Mouse (Mus musculus): ENCODE data around the gene Cars. TPM values are rescaled to one million over a fixed set of nuclear protein-coding genes. Genes with fewer than 3 reads are reported as not detected.
A peak's percentile ranks its signal among the peaks of the same experiment; 100 is the strongest.

Gene Cars
- total and polyA plus RNA-seq, 2 experiments from 2014 or later: 44.5 to 76.2 TPM

DNA sequence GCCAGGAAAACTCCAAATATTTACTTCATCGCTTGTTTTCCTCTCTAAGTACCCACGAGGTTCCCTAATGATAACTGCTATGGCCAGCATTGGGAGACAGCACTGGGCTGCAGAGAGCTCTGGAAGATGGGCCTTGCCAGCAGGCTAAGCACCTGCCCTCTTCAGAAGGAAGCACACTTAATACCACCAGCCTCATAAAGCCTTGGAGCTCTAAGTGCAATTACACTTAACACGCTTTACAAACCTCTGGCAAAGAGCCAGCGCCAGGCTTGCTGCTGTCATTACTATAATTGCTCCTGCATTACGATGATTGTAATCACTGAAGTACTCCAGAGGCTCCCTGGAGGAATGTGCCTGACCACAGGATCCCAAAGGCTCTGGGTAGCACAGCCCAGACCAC, 5.0 kb downstream of the Cars start:
- Histone ChIP-seq H3K27ac (ENCODE audit: low read depth, low read length) (no peak overlapping the region), H3K9ac (replicated peaks; ENCODE audit: low read length, poor library complexity, severe bottlenecking) (no peak overlapping the region), H3K27me3 (ENCODE audit: insufficient read depth, low read length) (no peaks in the 10 kb centered on the region), H3K4me1 (ENCODE audit: insufficient read depth, low read length) (peaks cover 7% of the 10 kb centered on the region; the same call in 1 of the 2 replicates), H3K36me3 (ENCODE audit: insufficient read depth, low read length) (peaks cover 23% of the 10 kb centered on the region), H3K4me2 (ENCODE audit: low read depth, low read length, poor library complexity, severe bottlenecking) (no peak overlapping the region), H3K9me3 (ENCODE audit: low read length) (no peaks in the 10 kb centered on the region), H3K4me3 (ENCODE audit: low read depth, low read length) (no peak overlapping the region)
- TF ChIP-seq CTCF (IDR thresholded peaks at IDR 0.05): no peak
- ATAC-seq (ENCODE audit: low FRiP score) (no peak), DNase-seq (ENCODE audit: low spot score) (peak; percentile 63)
- 80% methylated on average over 5 of the region's 5 CpGs for WGBS

DNA sequence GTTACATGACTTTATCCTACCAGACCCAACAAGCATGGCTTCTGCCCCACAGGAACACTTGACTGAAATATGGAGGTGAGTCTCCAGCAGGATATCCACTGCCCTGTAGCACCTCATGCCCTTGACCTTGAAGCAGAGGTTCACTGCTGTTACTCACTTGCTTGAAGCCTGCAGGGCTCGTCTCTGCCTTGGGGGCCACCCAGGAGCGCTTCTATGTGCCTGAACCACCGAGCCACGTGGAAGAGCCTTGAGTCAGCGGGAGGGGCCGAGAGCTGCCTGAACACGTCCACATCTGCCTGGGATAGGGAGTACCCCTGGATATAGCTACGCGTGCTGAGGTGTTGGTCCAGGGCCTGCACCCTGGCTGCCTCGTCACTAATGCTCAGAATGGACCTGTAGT, 7.6 kb downstream of the Cars start:
- DNase-seq (ENCODE audit: low spot score) (no peak), ATAC-seq (ENCODE audit: low FRiP score) (no peak)
- H3K27ac ChIP-seq (ENCODE audit: low read depth, low read length): no peak overlapping the region
- no peak overlapping the region for H3K4me3 ChIP-seq (ENCODE audit: low read depth, low read length)
- no peaks in the 10 kb centered on the region for H3K9me3 ChIP-seq (ENCODE audit: low read length)
- no peak overlapping the region for H3K9ac ChIP-seq (replicated peaks; ENCODE audit: low read length, poor library complexity, severe bottlenecking)
- H3K4me2 ChIP-seq (ENCODE audit: low read depth, low read length, poor library complexity, severe bottlenecking): no peak overlapping the region
- H3K36me3 ChIP-seq (ENCODE audit: insufficient read depth, low read length): peaks cover 41% of the 10 kb centered on the region
- WGBS: 94% methylated on average over 10 of the region's 10 CpGs
- no peaks in the 10 kb centered on the region for H3K4me1 ChIP-seq (ENCODE audit: insufficient read depth, low read length)
- H3K27me3 ChIP-seq (ENCODE audit: insufficient read depth, low read length): no peaks in the 10 kb centered on the region
- no peak for TF ChIP-seq CTCF (IDR thresholded peaks at IDR 0.05)

DNA sequence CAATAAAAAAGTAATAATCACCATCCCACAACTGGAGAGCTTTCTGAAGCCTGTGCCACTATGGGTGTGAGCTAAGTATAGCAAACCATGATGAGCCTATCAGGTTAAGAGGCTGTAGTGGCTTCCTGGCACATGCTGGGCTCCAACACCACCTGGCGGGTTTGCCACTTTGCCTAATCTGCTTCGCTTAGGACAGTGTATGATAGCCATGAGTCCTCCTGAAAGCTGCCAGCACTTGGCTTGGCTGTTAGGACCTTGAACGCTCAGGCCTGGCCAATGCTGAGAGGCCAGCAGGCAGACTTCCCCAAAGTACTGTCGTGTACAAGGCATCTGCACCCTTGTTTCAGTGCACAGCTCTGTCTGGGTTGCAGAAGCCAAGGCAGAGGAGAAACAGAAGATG, 11.9 kb downstream of the Cars start:
- Histone ChIP-seq H3K36me3 (ENCODE audit: insufficient read depth, low read length) (peaks cover 71% of the 10 kb centered on the region), H3K4me3 (ENCODE audit: low read depth, low read length) (no peak overlapping the region), H3K9ac (replicated peaks; ENCODE audit: low read length, poor library complexity, severe bottlenecking) (no peak overlapping the region), H3K27ac (ENCODE audit: low read depth, low read length) (no peak overlapping the region), H3K27me3 (ENCODE audit: insufficient read depth, low read length) (no peaks in the 10 kb centered on the region), H3K9me3 (ENCODE audit: low read length) (no peaks in the 10 kb centered on the region), H3K4me1 (ENCODE audit: insufficient read depth, low read length) (no peaks in the 10 kb centered on the region), H3K4me2 (ENCODE audit: low read depth, low read length, poor library complexity, severe bottlenecking) (no peak overlapping the region)
- no peak for TF ChIP-seq CTCF (IDR thresholded peaks at IDR 0.05)
- WGBS: 91% methylated on average over 4 of the region's 4 CpGs
- DNase-seq (ENCODE audit: low spot score) (no peak), ATAC-seq (ENCODE audit: low FRiP score) (no peak)

DNA sequence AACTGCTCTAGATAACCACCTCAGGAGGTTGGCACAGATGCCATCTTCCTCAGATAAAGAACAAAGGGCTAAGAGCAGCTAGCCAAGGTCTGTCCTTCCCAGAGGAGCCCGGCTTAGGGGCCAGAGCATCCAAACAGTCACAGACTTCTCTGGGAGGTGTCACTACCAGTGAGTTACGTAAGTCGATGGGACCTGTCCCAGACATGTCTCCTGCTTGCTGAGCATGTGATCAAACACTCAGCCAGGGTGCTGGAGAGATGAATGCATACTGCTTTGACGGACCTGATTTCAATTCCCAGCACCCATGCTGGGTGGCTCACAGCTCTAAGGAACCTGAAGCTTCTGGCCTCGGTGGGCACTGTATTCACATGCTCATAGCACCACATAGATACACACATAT, 12.3 kb downstream of the Cars start:
- ATAC-seq (ENCODE audit: low FRiP score) (no peak), DNase-seq (ENCODE audit: low spot score) (no peak)
- Histone ChIP-seq H3K4me2 (ENCODE audit: low read depth, low read length, poor library complexity, severe bottlenecking) (no peak overlapping the region), H3K4me3 (ENCODE audit: low read depth, low read length) (no peak overlapping the region), H3K27me3 (ENCODE audit: insufficient read depth, low read length) (no peaks in the 10 kb centered on the region), H3K27ac (ENCODE audit: low read depth, low read length) (no peak overlapping the region), H3K4me1 (ENCODE audit: insufficient read depth, low read length) (no peaks in the 10 kb centered on the region), H3K9me3 (ENCODE audit: low read length) (no peaks in the 10 kb centered on the region), H3K36me3 (ENCODE audit: insufficient read depth, low read length) (peaks cover 75% of the 10 kb centered on the region), H3K9ac (replicated peaks; ENCODE audit: low read length, poor library complexity, severe bottlenecking) (no peak overlapping the region)
- 88% methylated on average over 5 of the region's 5 CpGs for WGBS
- TF ChIP-seq CTCF (IDR thresholded peaks at IDR 0.05): no peak

DNA sequence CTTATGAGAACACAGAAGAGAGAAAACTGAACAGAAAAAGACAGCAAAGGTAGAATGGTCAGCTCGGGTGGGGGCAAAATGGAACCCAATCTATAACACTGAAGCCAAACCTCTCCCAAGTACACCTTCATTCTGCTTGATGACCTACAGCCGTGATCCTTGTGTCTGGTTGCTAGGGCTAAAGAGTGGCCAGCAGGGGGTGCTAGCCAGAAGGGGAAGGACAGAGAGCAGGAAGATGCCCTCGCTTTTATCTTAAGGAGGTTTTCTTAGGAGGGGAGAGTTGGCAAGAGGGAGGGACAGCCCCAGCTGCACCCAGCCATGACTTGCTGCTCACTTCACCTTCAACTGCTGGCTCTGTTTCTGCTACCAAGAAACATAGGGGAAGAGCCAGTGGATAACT, 15.9 kb downstream of the Cars start:
- Histone ChIP-seq H3K9me3 (ENCODE audit: low read length) (no peaks in the 10 kb centered on the region), H3K27me3 (ENCODE audit: insufficient read depth, low read length) (no peaks in the 10 kb centered on the region), H3K4me1 (ENCODE audit: insufficient read depth, low read length) (no peaks in the 10 kb centered on the region), H3K27ac (ENCODE audit: low read depth, low read length) (no peak overlapping the region), H3K9ac (replicated peaks; ENCODE audit: low read length, poor library complexity, severe bottlenecking) (no peak overlapping the region), H3K4me3 (ENCODE audit: low read depth, low read length) (no peak overlapping the region), H3K4me2 (ENCODE audit: low read depth, low read length, poor library complexity, severe bottlenecking) (no peak overlapping the region), H3K36me3 (ENCODE audit: insufficient read depth, low read length) (peaks cover 81% of the 10 kb centered on the region)
- peak; percentile 51 for DNase-seq (ENCODE audit: low spot score)
- TF ChIP-seq CTCF (IDR thresholded peaks at IDR 0.05): peak; percentile 82
- no peak for ATAC-seq (ENCODE audit: low FRiP score)
- WGBS: 31% methylated on average over 3 of the region's 3 CpGs

DNA sequence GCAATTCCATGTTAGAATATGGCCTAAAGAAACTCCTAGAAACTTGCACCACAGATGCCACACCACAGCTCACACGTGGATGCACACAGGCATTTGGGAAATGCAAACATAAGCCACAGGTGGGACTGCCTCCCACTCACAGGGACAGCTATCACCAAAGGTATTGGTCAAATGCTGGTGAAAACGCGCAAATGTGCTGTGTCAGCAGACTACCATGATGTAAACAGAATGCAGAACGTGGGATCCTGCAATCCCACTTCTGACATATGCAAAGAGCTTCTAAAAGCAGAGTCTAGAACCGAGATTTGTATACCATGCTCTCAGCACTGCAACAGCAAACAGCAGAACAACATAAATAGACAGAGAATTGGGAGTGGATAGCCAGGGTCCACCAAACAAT, 16.9 kb downstream of the Cars start:
- peaks cover 77% of the 10 kb centered on the region for H3K36me3 ChIP-seq (ENCODE audit: insufficient read depth, low read length)
- TF ChIP-seq CTCF (IDR thresholded peaks at IDR 0.05): no peak
- WGBS: 95% methylated on average over 5 of the region's 5 CpGs
- no peaks in the 10 kb centered on the region for H3K27me3 ChIP-seq (ENCODE audit: insufficient read depth, low read length)
- H3K4me1 ChIP-seq (ENCODE audit: insufficient read depth, low read length): no peaks in the 10 kb centered on the region
- no peak for DNase-seq (ENCODE audit: low spot score)
- H3K4me3 ChIP-seq (ENCODE audit: low read depth, low read length): no peak overlapping the region
- no peaks in the 10 kb centered on the region for H3K9me3 ChIP-seq (ENCODE audit: low read length)
- H3K9ac ChIP-seq (replicated peaks; ENCODE audit: low read length, poor library complexity, severe bottlenecking): no peak overlapping the region
- H3K27ac ChIP-seq (ENCODE audit: low read depth, low read length): no peak overlapping the region
- no peak overlapping the region for H3K4me2 ChIP-seq (ENCODE audit: low read depth, low read length, poor library complexity, severe bottlenecking)
- no peak for ATAC-seq (ENCODE audit: low FRiP score)

All from midbrain, postnatal 0 days (tissue).